Mouse (Mus musculus) megakaryocyte-erythroid progenitor cell, adult 5-6 weeks (primary cell): Measurements from ENCODE around the gene Tmem9b. TPM values are rescaled to one million over a fixed set of nuclear protein-coding genes. Genes with fewer than 3 reads are reported as not detected.

Source experiments
- ATAC-seq: replicated peaks from 2 replicates; pipeline ENCODE4 v1.8.0; 2016; ENCODE audit warnings: mild to moderate bottlenecking, inconsistent platforms; ENCODE audit not compliant: severe bottlenecking, poor library complexity, low FRiP score, low TSS enrichment
- total RNA-seq, 2 experiments: library from RNA; stranded (forward) in 1 of 2; stranded (reverse) in 1 of 2; fragments of 200-1000, 215-1000 nt in 1 of 2; fragments of >200 nt in 1 of 2; fragmentation: Nextera tagmentation in 1 of 2; gene quantifications; 2 replicates each; pipeline ENCODE4 v1.2.3; 2014 to 2017

Gene Tmem9b
- total RNA-seq, 2 experiments from 2014 or later: 24.6 to 26.4 TPM

DNA sequence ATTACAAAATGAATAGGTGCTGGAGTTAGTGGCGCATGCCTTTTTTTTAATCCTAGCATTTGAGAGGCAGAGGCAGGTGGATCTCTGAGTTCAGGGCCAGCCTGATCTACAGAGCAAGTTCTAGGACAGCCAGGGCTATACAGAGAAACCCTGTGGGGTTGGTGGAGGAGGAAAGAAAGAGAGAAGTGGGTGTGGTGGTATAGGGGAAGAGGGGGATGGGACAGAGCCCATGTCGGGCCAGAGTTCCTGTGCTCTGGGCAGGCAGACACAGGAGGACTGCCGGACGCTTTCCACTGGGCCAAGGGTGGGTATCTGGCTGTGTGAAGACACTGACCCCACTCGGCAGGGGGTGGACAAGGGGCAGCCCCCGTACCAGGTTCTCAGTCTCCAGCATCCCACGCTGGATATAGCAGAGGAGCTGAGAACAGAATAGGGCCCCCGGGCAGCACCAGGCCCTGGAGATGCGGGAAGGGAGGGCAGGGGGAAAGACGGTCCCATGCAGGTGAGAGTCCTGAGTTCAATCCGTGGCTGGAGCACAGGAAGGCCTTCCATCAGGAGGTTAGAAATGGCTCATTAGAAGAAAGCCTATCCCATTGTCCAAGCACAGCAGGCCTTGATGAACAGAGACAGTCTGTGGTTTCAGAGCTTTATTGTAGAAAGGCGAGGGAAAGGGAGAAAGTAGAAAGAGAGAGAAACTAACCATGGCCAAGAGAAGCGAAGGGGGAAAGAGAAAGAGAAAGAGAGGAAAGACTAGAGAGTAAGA, 57.9 kb downstream of the Tmem9b start:
- no peak for ATAC-seq

GRCm38 (mm10) chr7:109690961-109691360, 61.7 kb downstream of the Tmem9b start:
- ATAC-seq: no peak

DNA sequence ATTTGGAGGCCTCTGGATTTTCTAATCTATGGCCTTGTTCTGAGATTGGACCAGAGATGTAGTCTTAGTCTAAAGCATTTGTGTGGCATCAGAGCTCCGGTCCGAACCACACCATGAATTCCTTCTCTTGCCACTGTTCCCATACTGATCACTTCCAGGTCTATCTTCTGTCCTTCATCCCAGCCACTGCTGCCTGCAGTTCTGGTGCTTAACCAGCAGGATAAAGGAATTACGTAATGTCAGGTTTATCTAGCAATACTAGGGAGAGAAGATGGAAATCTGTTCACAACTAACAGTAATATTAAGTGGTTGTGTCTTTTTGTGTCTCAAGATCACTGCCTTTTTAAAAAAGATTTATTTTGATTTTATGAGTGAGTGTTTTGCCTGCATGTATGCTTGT, 62.6 kb downstream of the Tmem9b start:
- ATAC-seq: no peak

DNA sequence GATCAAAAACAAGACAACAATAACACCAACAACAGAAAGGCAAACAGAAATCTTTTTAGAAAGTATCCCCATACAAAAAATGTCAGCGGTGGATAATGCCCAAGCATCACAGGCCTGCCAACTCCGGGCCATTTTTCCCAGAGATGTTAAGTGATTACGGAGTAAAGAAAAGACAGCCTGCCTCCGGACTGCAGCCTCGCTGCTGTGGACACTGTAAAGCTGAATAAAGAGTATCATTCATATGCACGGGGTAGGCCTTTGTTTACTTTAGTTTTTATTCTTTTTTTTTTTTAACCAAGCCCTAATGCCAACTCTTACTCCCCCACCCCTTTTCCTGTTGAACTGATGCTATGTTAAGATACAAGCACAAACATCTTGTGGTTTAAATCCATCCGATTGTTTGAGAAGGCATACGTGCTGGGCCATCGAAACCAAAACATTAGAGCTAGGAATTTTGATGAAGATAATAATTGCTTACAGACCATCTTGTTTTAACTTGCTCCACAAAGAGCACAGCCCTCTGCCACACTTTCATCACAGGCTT, 66.0 kb downstream of the Tmem9b start:
- ATAC-seq: no peak

Other genes starting within 250 kb of the Tmem9b start
- not detected in 2 replicates for gene Trim66, start 244.7 kb downstream of the Tmem9b start, total RNA-seq (2014; fragmentation: Nextera tagmentation)
- not detected in 2 replicates for gene Trim66, start 244.7 kb downstream of the Tmem9b start, total RNA-seq (2017)
- gene Rpl27a, start 233.7 kb downstream of the Tmem9b start, total RNA-seq (2014; fragmentation: Nextera tagmentation): 853 and 1,045 TPM in 2 replicates
- 970 and 1,232 TPM in 2 replicates for gene Rpl27a, start 233.7 kb downstream of the Tmem9b start, total RNA-seq (2017)
- 8.5 and 16.1 TPM in 2 replicates for gene St5, start 49.3 kb downstream of the Tmem9b start, total RNA-seq (2014; fragmentation: Nextera tagmentation)
- gene St5, start 49.3 kb downstream of the Tmem9b start, total RNA-seq (2017): 6.5 and 12.5 TPM in 2 replicates
- gene Akip1, start 49.2 kb downstream of the Tmem9b start, total RNA-seq (2014; fragmentation: Nextera tagmentation): 40.8 and 50.5 TPM in 2 replicates
- gene Akip1, start 49.2 kb downstream of the Tmem9b start, total RNA-seq (2017): 35.3 and 43.5 TPM in 2 replicates
- gene BC051019, start 29.0 kb downstream of the Tmem9b start, total RNA-seq (2014; fragmentation: Nextera tagmentation): not detected in 2 replicates
- gene BC051019, start 29.0 kb downstream of the Tmem9b start, total RNA-seq (2017): not detected in 2 replicates
- gene Ascl3, start 21.1 kb downstream of the Tmem9b start, total RNA-seq (2014; fragmentation: Nextera tagmentation): not detected in 2 replicates
- gene Ascl3, start 21.1 kb downstream of the Tmem9b start, total RNA-seq (2017): 2.1 TPM in 1 of 2 replicates, not detected in the other
- gene Nrip3, start 29.1 kb upstream of the Tmem9b start, total RNA-seq (2014; fragmentation: Nextera tagmentation): not detected in 2 replicates
- gene Nrip3, start 29.1 kb upstream of the Tmem9b start, total RNA-seq (2017): not detected in 2 replicates
- gene Scube2, start 112.8 kb upstream of the Tmem9b start, total RNA-seq (2014; fragmentation: Nextera tagmentation): not detected in 2 replicates
- not detected in 2 replicates for gene Scube2, start 112.8 kb upstream of the Tmem9b start, total RNA-seq (2017)
- 46.2 and 48.5 TPM in 2 replicates for gene Dennd5a, start 207.6 kb upstream of the Tmem9b start, total RNA-seq (2014; fragmentation: Nextera tagmentation)
- 41.6 and 54.4 TPM in 2 replicates for gene Dennd5a, start 207.6 kb upstream of the Tmem9b start, total RNA-seq (2017)
- gene Tmem41b, start 234.1 kb upstream of the Tmem9b start, total RNA-seq (2014; fragmentation: Nextera tagmentation): 42.8 and 47.7 TPM in 2 replicates
- gene Tmem41b, start 234.1 kb upstream of the Tmem9b start, total RNA-seq (2017): 42.9 and 59.7 TPM in 2 replicates